In the genomic region with DNA sequence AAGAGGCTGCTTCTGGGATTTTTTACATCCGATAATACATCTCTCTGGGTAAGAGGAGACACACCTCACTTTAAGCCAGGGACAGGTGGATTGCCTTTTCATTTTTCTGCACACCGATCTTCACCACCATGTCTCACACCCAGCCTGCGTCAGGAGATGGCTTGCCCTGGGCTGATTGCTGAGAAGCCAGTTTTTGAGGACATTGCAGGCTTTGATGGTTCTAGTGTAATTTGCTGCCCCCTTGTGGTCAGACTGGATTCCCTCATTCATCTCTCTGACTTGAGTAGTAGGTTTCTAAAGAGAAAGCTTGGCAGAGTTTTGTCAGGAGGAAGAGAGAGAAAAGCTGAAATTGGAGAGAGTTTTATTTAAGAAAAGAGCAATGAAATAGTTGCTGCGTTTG, we compare ENCODE assay signal across 9 mouse cellular contexts. TPM values are rescaled to one million over a fixed set of nuclear protein-coding genes. Genes with fewer than 3 reads are reported as not detected.
DNase-seq lines count a peak whose midpoint lies in the region; ATAC-seq and TF ChIP-seq lines count a peak whose summit lies in the region.
"Had no signal": no experiment of that assay in that cellular context is flagged by ENCODE, and none has a peak within 500 bp of the region (broad histone marks: within the 10 kb centered on the region; RNA-seq: fewer than 3 reads in every experiment).

No protein-coding gene starts in this region.

- 0 out of 2 replicates have a peak, but pooled peaks have one; percentile 11 for ATAC-seq in embryonic facial prominence, embryonic 15.5 days (ENCODE audit: insufficient number of reproducible peaks, low FRiP score, low TSS enrichment, low read depth)
- 0 out of 2 replicates have a peak, but pooled peaks have one; percentile 22 for ATAC-seq in heart, embryonic 15.5 days (replicated peaks; ENCODE audit: insufficient number of reproducible peaks, insufficient read depth, low FRiP score, low read depth)

- WGBS in bone marrow, adult 2 months, result 28% methylated on average over 4 of the region's 4 CpGs
- WGBS in embryonic facial prominence, embryonic 15.5 days, result 28% methylated on average over 4 of the region's 4 CpGs
- 32% methylated on average over 4 of the region's 4 CpGs for WGBS in heart, embryonic 15.5 days
- 28% methylated on average over 4 of the region's 4 CpGs for whole genome bisulfite sequencing in thymus, adult 2 months

- no peak overlapping the region for H3K4me2 ChIP-seq in embryonic facial prominence, embryonic 15.5 days (replicated peaks)
- no peak overlapping the region for H3K4me2 ChIP-seq in heart, embryonic 15.5 days
- H3K4me2 ChIP-seq: heart, embryonic 13.5 days had no signal

- H3K36me3 ChIP-seq in embryonic facial prominence, embryonic 15.5 days, result no peaks in the 10 kb centered on the region
- no peaks in the 10 kb centered on the region for H3K36me3 ChIP-seq in heart, embryonic 15.5 days
- no peaks in the 10 kb centered on the region for H3K36me3 ChIP-seq in thymus, adult 2 months (ENCODE audit: control insufficient read depth, insufficient read depth, low read length)
- H3K36me3 ChIP-seq: heart, embryonic 13.5 days had no signal

- no peak overlapping the region for H3K9ac ChIP-seq in embryonic facial prominence, embryonic 15.5 days
- no peak overlapping the region for H3K9ac ChIP-seq in heart, embryonic 15.5 days
- H3K9ac ChIP-seq: heart, embryonic 13.5 days had no signal

- H3K4me3 ChIP-seq in bone marrow, adult 2 months (replicated peaks; ENCODE audit: control insufficient read depth, low read depth, low read length), result no peak overlapping the region
- H3K4me3 ChIP-seq in embryonic facial prominence, embryonic 15.5 days (replicated peaks), result no peak overlapping the region
- no peak overlapping the region for H3K4me3 ChIP-seq in heart, embryonic 15.5 days
- H3K4me3 ChIP-seq in thymus, adult 2 months (ENCODE audit: control insufficient read depth, insufficient read depth, low read length), result no peak overlapping the region
- H3K4me3 ChIP-seq: heart, embryonic 13.5 days had no signal

- H3K4me1 ChIP-seq in bone marrow, adult 2 months (ENCODE audit: control insufficient read depth, insufficient read depth, low read length), result no peaks in the 10 kb centered on the region
- no peaks in the 10 kb centered on the region for H3K4me1 ChIP-seq in embryonic facial prominence, embryonic 15.5 days
- no peaks in the 10 kb centered on the region for H3K4me1 ChIP-seq in heart, embryonic 15.5 days (replicated peaks)
- H3K4me1 ChIP-seq in thymus, adult 2 months (replicated peaks; ENCODE audit: control insufficient read depth, insufficient read depth, low read length), result no peaks in the 10 kb centered on the region

- TF ChIP-seq POLR2A in bone marrow, adult 2 months (IDR thresholded peaks at IDR 0.05; ENCODE audit: borderline replicate concordance, control insufficient read depth, low read depth, low read length), result no peak
- no peak for TF ChIP-seq POLR2A in thymus, adult 2 months (IDR thresholded peaks at IDR 0.05; ENCODE audit: control insufficient read depth, extremely low read depth, insufficient read depth, low read length, poor library complexity)

- no peaks in the 10 kb centered on the region for H3K27me3 ChIP-seq in embryonic facial prominence, embryonic 15.5 days
- H3K27me3 ChIP-seq in heart, embryonic 15.5 days, result no peaks in the 10 kb centered on the region; the same call in 1 of the 2 replicates
- no peaks in the 10 kb centered on the region for H3K27me3 ChIP-seq in thymus, adult 2 months (ENCODE audit: control insufficient read depth, insufficient read depth, low read length)
- H3K27me3 ChIP-seq: heart, embryonic 13.5 days had no signal

- no peak overlapping the region for H3K27ac ChIP-seq in bone marrow, adult 2 months (ENCODE audit: control insufficient read depth, insufficient read depth, low read depth, low read length, poor library complexity)
- no peak overlapping the region for H3K27ac ChIP-seq in embryonic facial prominence, embryonic 15.5 days (replicated peaks)
- H3K27ac ChIP-seq in heart, embryonic 15.5 days, result no peak overlapping the region
- no peak overlapping the region for H3K27ac ChIP-seq in thymus, adult 2 months (ENCODE audit: control insufficient read depth, insufficient read depth, low read length)
- H3K27ac ChIP-seq: heart, embryonic 13.5 days had no signal

- H3K9me3 ChIP-seq in embryonic facial prominence, embryonic 15.5 days (replicated peaks), result no peaks in the 10 kb centered on the region
- no peaks in the 10 kb centered on the region for H3K9me3 ChIP-seq in heart, embryonic 15.5 days (replicated peaks)
- H3K9me3 ChIP-seq: heart, embryonic 13.5 days had no signal

- DNase-seq in CD8-positive naive resting alpha-beta T cell, adult 2 months (ENCODE audit: low read depth in 2 of 2, low spot score in 2 of 2), result peak; percentile 68 to 77
- DNase-seq in kidney, postnatal 25 days, result peak; percentile 71 to 90
- peak; percentile 68 to 77 for DNase-seq in lung, adult 18-20 months
- peak; percentile 33 for DNase-seq in ovary, adult 18-20 months (ENCODE audit: low spot score)
- peak; percentile 75 for DNase-seq in thymus, adult 2 months

- peak; percentile 48; the same call in 1 of the 2 replicates for TF ChIP-seq CTCF in bone marrow, adult 2 months (IDR thresholded peaks at IDR 0.05; ENCODE audit: control insufficient read depth, insufficient read depth, low read length)
- peak; percentile 17; the same call in 1 of the 2 replicates for TF ChIP-seq CTCF in thymus, adult 2 months (IDR thresholded peaks at IDR 0.05; ENCODE audit: borderline replicate concordance, control insufficient read depth, extremely low read depth, insufficient read depth, low read length, poor library complexity)

RNA-seq across cellular contexts. Expression of gene Colca2, which starts 14.3 kb away (rescaled TPM):
- not detected in 2 replicates for polyA plus RNA-seq in bone marrow, adult 2 months (2011; ENCODE audit: insufficient read depth, insufficient read length, low replicate concordance, missing spikeins)
- polyA plus RNA-seq in embryonic facial prominence, embryonic 15.5 days (2015; fragmentation: Nextera tagmentation; extraction: Ambion mirVana), result 4.1 and 4.8 TPM in 2 replicates
- 2.7 and 3.7 TPM in 2 replicates for polyA plus RNA-seq in heart, embryonic 15.5 days (2015; fragmentation: Nextera tagmentation; extraction: Ambion mirVana)
- polyA plus RNA-seq in thymus, adult 2 months (2012; rRNA removed), result 2.2 and 2.7 TPM in 2 replicates

RNA-seq across cellular contexts. Expression of gene 1810046K07Rik, which starts 36.0 kb away (rescaled TPM):
- polyA plus RNA-seq in bone marrow, adult 2 months (2011; ENCODE audit: insufficient read depth, insufficient read length, low replicate concordance, missing spikeins), result 2.5 TPM in 1 of 2 replicates, not detected in the other
- 0.24 and 0.33 TPM in 2 replicates for polyA plus RNA-seq in embryonic facial prominence, embryonic 15.5 days (2015; fragmentation: Nextera tagmentation; extraction: Ambion mirVana)
- 0.22 TPM in 1 of 2 replicates, not detected in the other for polyA plus RNA-seq in heart, embryonic 15.5 days (2015; fragmentation: Nextera tagmentation; extraction: Ambion mirVana)
- polyA plus RNA-seq in thymus, adult 2 months (2012; rRNA removed), result 3.7 and 5.1 TPM in 2 replicates
- polyA plus RNA-seq: heart, embryonic 13.5 days had no signal
